Mouse (Mus musculus): ENCODE measurements around the gene Gm20388.

GRCm38 (mm10) chr8:121804829-121805228, 1894.2 kb downstream of the Gm20388 start:
- TF ChIP-seq POLR2A (IDR thresholded peaks at IDR 0.05; ENCODE audit: borderline replicate concordance, insufficient read depth, low read length) (no peak), CTCF (IDR thresholded peaks at IDR 0.05; ENCODE audit: borderline replicate concordance, insufficient read depth, low read depth, low read length) (no peak)
